Mouse (Mus musculus): ENCODE data around the gene Pgghg. TPM values are rescaled to one million over a fixed set of nuclear protein-coding genes. Genes with fewer than 3 reads are reported as not detected.

Pgghg gene
- polyA plus RNA-seq, 1 experiment from 2014 or later: 15.4 TPM

- peak; percentile 83 for DNase-seq (ENCODE audit: low spot score)
- WGBS: 2% methylated on average over 19 of the region's 19 CpGs
- Histone ChIP-seq H3K27me3 (ENCODE audit: low read depth, poor library complexity, severe bottlenecking) (peaks cover 3% of the 10 kb centered on the region), H3K36me3 (no peaks in the 10 kb centered on the region), H3K4me3 (peak overlapping the region; percentile 56), H3K9me3 (replicated peaks) (no peaks in the 10 kb centered on the region), H3K27ac (replicated peaks) (peak overlapping the region; percentile 59; the same call in 1 of the 2 replicates), H3K4me1 (peaks cover 11% of the 10 kb centered on the region)
Measured at GRCm38 (mm10) chr7:140908634-140909107, 32.5 kb upstream of the Pgghg start.

- Histone ChIP-seq H3K9me3 (replicated peaks) (no peaks in the 10 kb centered on the region), H3K4me1 (peaks cover 11% of the 10 kb centered on the region), H3K27ac (replicated peaks) (no peak overlapping the region), H3K27me3 (ENCODE audit: low read depth, poor library complexity, severe bottlenecking) (peaks cover 3% of the 10 kb centered on the region), H3K4me3 (no peak overlapping the region), H3K36me3 (no peaks in the 10 kb centered on the region)
- DNase-seq (ENCODE audit: low spot score): no peak
- 74% methylated on average over 3 of the region's 3 CpGs for WGBS
Measured at GRCm38 (mm10) chr7:140912293-140912692, 28.9 kb upstream of the Pgghg start.

GRCm38 (mm10) chr7:140912846-140913482 is 28.2 kb upstream of the Pgghg start:
- Histone ChIP-seq H3K9me3 (replicated peaks) (no peaks in the 10 kb centered on the region), H3K4me1 (peaks cover 11% of the 10 kb centered on the region), H3K27ac (replicated peaks) (no peak overlapping the region), H3K27me3 (ENCODE audit: low read depth, poor library complexity, severe bottlenecking) (peaks cover 10% of the 10 kb centered on the region), H3K4me3 (no peak overlapping the region), H3K36me3 (no peaks in the 10 kb centered on the region)
- no peak for DNase-seq (ENCODE audit: low spot score)
- 83% methylated on average over 5 of the region's 5 CpGs for WGBS

GRCm38 (mm10) chr7:140914031-140914690 is 27.0 kb upstream of the Pgghg start:
- Histone ChIP-seq H3K9me3 (replicated peaks) (no peaks in the 10 kb centered on the region), H3K36me3 (no peaks in the 10 kb centered on the region), H3K4me3 (no peak overlapping the region), H3K4me1 (peaks cover 3% of the 10 kb centered on the region; the same call in 1 of the 2 replicates), H3K27me3 (ENCODE audit: low read depth, poor library complexity, severe bottlenecking) (peaks cover 20% of the 10 kb centered on the region), H3K27ac (replicated peaks) (no peak overlapping the region)
- DNase-seq (ENCODE audit: low spot score): no peak
- WGBS: 90% methylated on average over 8 of the region's 8 CpGs

GRCm38 (mm10) chr7:140919911-140920310 is 21.3 kb upstream of the Pgghg start:
- DNase-seq (ENCODE audit: low spot score): no peak
- Histone ChIP-seq H3K27ac (replicated peaks) (no peak overlapping the region), H3K4me1 (peaks cover 21% of the 10 kb centered on the region), H3K36me3 (no peaks in the 10 kb centered on the region), H3K4me3 (no peak overlapping the region), H3K27me3 (ENCODE audit: low read depth, poor library complexity, severe bottlenecking) (peaks cover 74% of the 10 kb centered on the region), H3K9me3 (replicated peaks) (no peaks in the 10 kb centered on the region)
- 83% methylated on average over 4 of the region's 4 CpGs for WGBS

GRCm38 (mm10) chr7:140920418-140921029 is 20.7 kb upstream of the Pgghg start, which contains the start of gene Nlrp6:
TSS of gene Nlrp6 (plus strand) at chr7:140920902.
- Histone ChIP-seq H3K9me3 (replicated peaks) (no peaks in the 10 kb centered on the region), H3K4me1 (peaks cover 21% of the 10 kb centered on the region), H3K27ac (replicated peaks) (no peak within 1 kb of the TSS), H3K27me3 (ENCODE audit: low read depth, poor library complexity, severe bottlenecking) (peaks cover 81% of the 10 kb centered on the region), H3K4me3 (peak within 1 kb of the TSS; percentile 62; the same call in 1 of the 2 replicates), H3K36me3 (no peaks in the 10 kb centered on the region)
- WGBS: 77% methylated on average over 8 of the region's 8 CpGs
- no peak for DNase-seq (ENCODE audit: low spot score)

- H3K4me1 ChIP-seq: peaks cover 21% of the 10 kb centered on the region
- H3K4me3 ChIP-seq: peak overlapping the region; percentile 62; the same call in 1 of the 2 replicates
- 28% methylated on average over 22 of the region's 22 CpGs for WGBS
- H3K27me3 ChIP-seq (ENCODE audit: low read depth, poor library complexity, severe bottlenecking): peaks cover 88% of the 10 kb centered on the region
- H3K9me3 ChIP-seq (replicated peaks): no peaks in the 10 kb centered on the region
- DNase-seq (ENCODE audit: low spot score): no peak
- no peaks in the 10 kb centered on the region for H3K36me3 ChIP-seq
- no peak overlapping the region for H3K27ac ChIP-seq (replicated peaks)
Measured at GRCm38 (mm10) chr7:140921225-140921975, 19.8 kb upstream of the Pgghg start.

- H3K4me1 ChIP-seq: peaks cover 21% of the 10 kb centered on the region
- peaks cover 88% of the 10 kb centered on the region for H3K27me3 ChIP-seq (ENCODE audit: low read depth, poor library complexity, severe bottlenecking)
- H3K9me3 ChIP-seq (replicated peaks): no peaks in the 10 kb centered on the region
- H3K36me3 ChIP-seq: no peaks in the 10 kb centered on the region
- H3K4me3 ChIP-seq: peak overlapping the region; percentile 62
- H3K27ac ChIP-seq (replicated peaks): no peak overlapping the region; the same call in 1 of the 2 replicates
- under 1% methylated on average over 49 of the region's 49 CpGs for whole genome bisulfite sequencing
- peak; percentile 59 for DNase-seq (ENCODE audit: low spot score)
Measured at GRCm38 (mm10) chr7:140922398-140923069, 18.7 kb upstream of the Pgghg start.

GRCm38 (mm10) chr7:140923070-140923775 is 18.0 kb upstream of the Pgghg start:
- DNase-seq (ENCODE audit: low spot score): no peak
- peak overlapping the region; percentile 62 for H3K4me3 ChIP-seq
- H3K27me3 ChIP-seq (ENCODE audit: low read depth, poor library complexity, severe bottlenecking): peaks cover 81% of the 10 kb centered on the region
- no peaks in the 10 kb centered on the region for H3K9me3 ChIP-seq (replicated peaks)
- peaks cover 21% of the 10 kb centered on the region for H3K4me1 ChIP-seq
- WGBS: 20% methylated on average over 30 of the region's 30 CpGs
- H3K36me3 ChIP-seq: no peaks in the 10 kb centered on the region
- H3K27ac ChIP-seq (replicated peaks): no peak overlapping the region; the same call in 1 of the 2 replicates

GRCm38 (mm10) chr7:140927181-140927580 is 14.0 kb upstream of the Pgghg start:
- Histone ChIP-seq H3K4me3 (no peak overlapping the region), H3K4me1 (peaks cover 16% of the 10 kb centered on the region), H3K27me3 (ENCODE audit: low read depth, poor library complexity, severe bottlenecking) (peaks cover 44% of the 10 kb centered on the region), H3K27ac (replicated peaks) (no peak overlapping the region), H3K36me3 (no peaks in the 10 kb centered on the region), H3K9me3 (replicated peaks) (no peaks in the 10 kb centered on the region)
- DNase-seq (ENCODE audit: low spot score): no peak
- 93% methylated on average over 6 of the region's 6 CpGs for WGBS

GRCm38 (mm10) chr7:140938436-140938835 is 2.8 kb upstream of the Pgghg start:
- 45% methylated on average over 3 of the region's 3 CpGs for WGBS
- no peaks in the 10 kb centered on the region for H3K36me3 ChIP-seq
- H3K4me1 ChIP-seq: peaks cover 32% of the 10 kb centered on the region
- H3K4me3 ChIP-seq: no peak overlapping the region
- DNase-seq (ENCODE audit: low spot score): no peak
- H3K27me3 ChIP-seq (ENCODE audit: low read depth, poor library complexity, severe bottlenecking): peaks cover 16% of the 10 kb centered on the region; the same call in 1 of the 2 replicates
- H3K9me3 ChIP-seq (replicated peaks): no peaks in the 10 kb centered on the region
- no peak overlapping the region for H3K27ac ChIP-seq (replicated peaks)

Measured in midbrain, embryonic 10.5 days (tissue).